Mouse (Mus musculus): ENCODE results near the gene Wdfy2. TPM values are rescaled to one million over a fixed set of nuclear protein-coding genes. Genes with fewer than 3 reads are reported as not detected.

The Wdfy2 gene
- total and polyA plus RNA-seq, 3 experiments: 2.7 to 4.1 TPM; not detected in 1

DNA sequence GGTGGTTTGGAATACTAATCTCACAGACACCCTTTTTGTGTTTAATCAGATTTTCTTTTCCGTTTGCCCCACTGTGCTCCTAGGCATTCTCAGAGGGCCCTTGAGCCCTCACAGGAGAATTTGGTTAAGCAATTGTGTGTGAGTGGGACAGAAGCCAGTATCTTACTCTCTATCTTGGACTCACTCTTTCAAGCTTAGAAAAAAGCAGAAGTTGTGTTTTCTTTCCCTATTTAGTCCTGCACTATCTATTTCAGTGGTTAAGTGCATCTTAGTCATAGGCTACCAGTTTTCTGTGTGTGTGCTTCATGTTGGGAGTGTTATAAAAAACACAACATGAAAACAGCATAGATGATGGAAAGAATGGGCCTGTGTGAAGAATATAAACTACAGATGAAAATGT is 142.3 kb downstream of the Wdfy2 start (continued):
- TF ChIP-seq POLR2A (IDR thresholded peaks at IDR 0.05; ENCODE audit: control insufficient read depth in 1 of 2, insufficient read depth in 1 of 2, low read depth in 1 of 2, low read length in 2 of 2, poor library complexity in 1 of 2): no peak

GRCm38 (mm10) chr14:62984410-62984809 is 146.9 kb downstream of the Wdfy2 start, which contains the start of gene Defb48:
Defb48 (minus strand) TSS chr14:62984510.
- Histone ChIP-seq H3K79me2 (ENCODE audit: control insufficient read depth, insufficient read depth, low read length, poor library complexity) (no peaks in the 10 kb centered on the region), H3K36me3 (ENCODE audit: control insufficient read depth in 1 of 2, insufficient read depth in 2 of 2, low read length in 2 of 2) (peaks cover 0 to 5% of the 10 kb centered on the region in 2 experiments; a peak in 2 of 4 replicates), H3K4me3 (ENCODE audit: control insufficient read depth in 1 of 2, insufficient read depth in 1 of 2, low read depth in 2 of 2, low read length in 2 of 2) (no peak within 1 kb of the TSS), H3K9me3 (replicated peaks; ENCODE audit: insufficient read depth, low read length) (no peaks in the 10 kb centered on the region), H3K4me1 (ENCODE audit: control insufficient read depth in 1 of 2, insufficient read depth in 2 of 2, low read length in 2 of 2) (peaks cover 3 to 6% of the 10 kb centered on the region in 2 experiments), H3K9ac (ENCODE audit: control insufficient read depth, low read depth, low read length, poor library complexity, severe bottlenecking) (no peak within 1 kb of the TSS), H3K27me3 (ENCODE audit: control insufficient read depth in 1 of 2, insufficient read depth in 2 of 2, low read length in 2 of 2) (no peaks in the 10 kb centered on the region; a peak in 1 of 4 replicates), H3K27ac (ENCODE audit: control insufficient read depth, low read depth, low read length) (no peak within 1 kb of the TSS)
- no peak for TF ChIP-seq GATA1 (IDR thresholded peaks at IDR 0.05; ENCODE audit: low read depth, low read length)
- TF ChIP-seq USF1 (IDR thresholded peaks at IDR 0.05; ENCODE audit: low read depth, low read length): no peak
- no peak for TF ChIP-seq BHLHE40 (IDR thresholded peaks at IDR 0.05; ENCODE audit: borderline replicate concordance, low read depth, low read length)
- no peak for TF ChIP-seq POLR2A (IDR thresholded peaks at IDR 0.05; ENCODE audit: control insufficient read depth in 1 of 2, insufficient read depth in 1 of 2, low read depth in 1 of 2, low read length in 2 of 2, poor library complexity in 1 of 2)
- no peak for TF ChIP-seq EP300 (IDR thresholded peaks at IDR 0.05; ENCODE audit: low read depth in 1 of 2, low read length in 2 of 2)
- no peak for TF ChIP-seq RAD21 (IDR thresholded peaks at IDR 0.05; ENCODE audit: low read depth, low read length)
- no peak for TF ChIP-seq USF2 (IDR thresholded peaks at IDR 0.05; ENCODE audit: borderline replicate concordance in 1 of 2, insufficient read depth in 1 of 2, low read depth in 1 of 2, low read length in 2 of 2)
- TF ChIP-seq MAZ (IDR thresholded peaks at IDR 0.05; ENCODE audit: low read depth, low read length): no peak
- TF ChIP-seq POLR2AphosphoS2 (IDR thresholded peaks at IDR 0.05; ENCODE audit: low read length): no peak
- DNase-seq (ENCODE audit: low read depth, low spot score): no peak

GRCm38 (mm10) chr14:62991271-62991670 is 153.8 kb downstream of the Wdfy2 start:
- Histone ChIP-seq H3K27me3 (ENCODE audit: control insufficient read depth in 1 of 2, insufficient read depth in 2 of 2, low read length in 2 of 2) (peaks cover 0 to 2% of the 10 kb centered on the region in 2 experiments; a peak in 2 of 4 replicates), H3K27ac (ENCODE audit: control insufficient read depth, low read depth, low read length) (no peak overlapping the region), H3K9ac (ENCODE audit: control insufficient read depth, low read depth, low read length, poor library complexity, severe bottlenecking) (no peak overlapping the region), H3K4me1 (ENCODE audit: control insufficient read depth in 1 of 2, insufficient read depth in 2 of 2, low read length in 2 of 2) (no peaks in the 10 kb centered on the region), H3K4me3 (ENCODE audit: control insufficient read depth in 1 of 2, insufficient read depth in 1 of 2, low read depth in 2 of 2, low read length in 2 of 2) (no peak overlapping the region), H3K79me2 (ENCODE audit: control insufficient read depth, insufficient read depth, low read length, poor library complexity) (no peaks in the 10 kb centered on the region), H3K36me3 (ENCODE audit: control insufficient read depth in 1 of 2, insufficient read depth in 2 of 2, low read length in 2 of 2) (no peaks in the 10 kb centered on the region), H3K9me3 (replicated peaks; ENCODE audit: insufficient read depth, low read length) (no peaks in the 10 kb centered on the region)
- no peak for TF ChIP-seq RAD21 (IDR thresholded peaks at IDR 0.05; ENCODE audit: low read depth, low read length)
- TF ChIP-seq NELFE (IDR thresholded peaks at IDR 0.05; ENCODE audit: low read depth, low read length): no peak
- TF ChIP-seq MAFK (IDR thresholded peaks at IDR 0.05; ENCODE audit: borderline replicate concordance, low read depth, low read length): no peak
- TF ChIP-seq UBTF (IDR thresholded peaks at IDR 0.05; ENCODE audit: borderline replicate concordance, insufficient read depth, low read depth, low read length): no peak
- no peak for TF ChIP-seq GABPA (IDR thresholded peaks at IDR 0.05; ENCODE audit: low read depth, low read length)
- no peak for TF ChIP-seq CHD1 (IDR thresholded peaks at IDR 0.05; ENCODE audit: low read depth, low read length)
- TF ChIP-seq MEF2A (IDR thresholded peaks at IDR 0.05; ENCODE audit: extremely low read depth, insufficient replicate concordance, low read depth, low read length, poor library complexity, severe bottlenecking): no peak
- TF ChIP-seq USF1 (IDR thresholded peaks at IDR 0.05; ENCODE audit: low read depth, low read length): no peak
- no peak for TF ChIP-seq ELF1 (IDR thresholded peaks at IDR 0.05; ENCODE audit: low read depth, low read length)
- no peak for DNase-seq (ENCODE audit: low read depth, low spot score)

Data from MEL (cell line).